Mouse (Mus musculus) megakaryocyte-erythroid progenitor cell, adult 5-6 weeks (primary cell): ENCODE results near the gene Fyco1. TPM values are rescaled to one million over a fixed set of nuclear protein-coding genes. Genes with fewer than 3 reads are reported as not detected.

Experiments used
- ATAC-seq: replicated peaks from 2 replicates; pipeline ENCODE4 v1.8.0; 2016; ENCODE audit warnings: mild to moderate bottlenecking, inconsistent platforms; ENCODE audit not compliant: severe bottlenecking, poor library complexity, low FRiP score, low TSS enrichment
- total RNA-seq, 2 experiments: library from RNA; stranded (forward) in 1 of 2; stranded (reverse) in 1 of 2; fragments of 200-1000, 215-1000 nt in 1 of 2; fragments of >200 nt in 1 of 2; fragmentation: Nextera tagmentation in 1 of 2; gene quantifications; 2 replicates each; pipeline ENCODE4 v1.2.3; 2014 to 2017

Fyco1 gene
- 12.8 and 25.2 TPM in 2 replicates for total RNA-seq (2014; fragmentation: Nextera tagmentation)
- total RNA-seq (2017): 11.9 TPM in 2 replicates

- ATAC-seq: peak; percentile 90
Measured at GRCm38 (mm10) chr9:123851713-123852448, at the start of gene Fyco1. Gene Fyco1 (minus strand): TSS chr9:123851899.

DNA sequence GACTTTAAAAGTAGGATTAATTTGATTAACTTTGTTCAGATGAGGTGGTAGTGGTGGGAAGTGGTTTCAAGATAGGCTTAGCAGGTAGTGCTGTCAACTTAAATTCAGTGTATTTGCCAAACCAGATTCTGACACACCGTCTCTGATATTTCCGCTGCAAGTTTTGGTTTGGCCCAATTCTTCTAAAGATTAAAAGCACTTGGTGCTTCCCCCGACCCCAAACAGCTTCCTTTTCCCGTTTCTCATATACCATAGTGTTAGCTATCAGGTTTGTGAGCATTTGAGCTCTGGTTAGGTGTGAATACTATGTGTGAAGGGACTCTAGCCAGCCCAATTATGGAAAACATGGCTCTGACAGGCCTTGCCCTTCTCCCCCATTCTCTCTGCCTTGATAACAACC is 20.4 kb upstream of the Fyco1 start:
- no peak for ATAC-seq

- ATAC-seq: no peak
Measured at GRCm38 (mm10) chr9:123869167-123869784, 17.6 kb upstream of the Fyco1 start.

GRCm38 (mm10) chr9:123863641-123864040 is 11.9 kb upstream of the Fyco1 start:
- no peak for ATAC-seq

GRCm38 (mm10) chr9:123862895-123863616 is 11.4 kb upstream of the Fyco1 start:
- no peak for ATAC-seq

- ATAC-seq: no peak
Measured at GRCm38 (mm10) chr9:123861929-123862328, 10.2 kb upstream of the Fyco1 start, which contains the start of gene Xcr1. Gene Xcr1 (minus strand): TSS chr9:123862029.

DNA sequence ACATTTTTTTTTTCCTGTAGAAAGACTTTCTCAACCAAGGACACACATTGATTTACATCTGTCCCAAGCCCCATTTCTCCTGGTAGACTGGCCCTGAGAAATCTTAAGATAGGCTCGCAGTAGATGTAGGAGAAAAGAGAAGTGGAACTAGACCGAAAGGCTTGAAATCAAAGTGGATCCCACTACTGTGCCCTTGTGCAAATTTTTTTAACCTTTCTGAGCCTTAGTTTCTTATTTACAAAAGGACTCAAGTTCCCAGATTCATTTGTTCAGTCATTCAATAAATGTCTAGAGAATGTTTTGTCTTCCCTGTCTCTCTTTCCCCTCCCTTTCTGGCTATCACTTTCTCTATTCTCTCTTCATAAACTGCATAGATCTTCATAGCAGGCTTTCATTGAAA is 5.1 kb upstream of the Fyco1 start:
- no peak for ATAC-seq

DNA sequence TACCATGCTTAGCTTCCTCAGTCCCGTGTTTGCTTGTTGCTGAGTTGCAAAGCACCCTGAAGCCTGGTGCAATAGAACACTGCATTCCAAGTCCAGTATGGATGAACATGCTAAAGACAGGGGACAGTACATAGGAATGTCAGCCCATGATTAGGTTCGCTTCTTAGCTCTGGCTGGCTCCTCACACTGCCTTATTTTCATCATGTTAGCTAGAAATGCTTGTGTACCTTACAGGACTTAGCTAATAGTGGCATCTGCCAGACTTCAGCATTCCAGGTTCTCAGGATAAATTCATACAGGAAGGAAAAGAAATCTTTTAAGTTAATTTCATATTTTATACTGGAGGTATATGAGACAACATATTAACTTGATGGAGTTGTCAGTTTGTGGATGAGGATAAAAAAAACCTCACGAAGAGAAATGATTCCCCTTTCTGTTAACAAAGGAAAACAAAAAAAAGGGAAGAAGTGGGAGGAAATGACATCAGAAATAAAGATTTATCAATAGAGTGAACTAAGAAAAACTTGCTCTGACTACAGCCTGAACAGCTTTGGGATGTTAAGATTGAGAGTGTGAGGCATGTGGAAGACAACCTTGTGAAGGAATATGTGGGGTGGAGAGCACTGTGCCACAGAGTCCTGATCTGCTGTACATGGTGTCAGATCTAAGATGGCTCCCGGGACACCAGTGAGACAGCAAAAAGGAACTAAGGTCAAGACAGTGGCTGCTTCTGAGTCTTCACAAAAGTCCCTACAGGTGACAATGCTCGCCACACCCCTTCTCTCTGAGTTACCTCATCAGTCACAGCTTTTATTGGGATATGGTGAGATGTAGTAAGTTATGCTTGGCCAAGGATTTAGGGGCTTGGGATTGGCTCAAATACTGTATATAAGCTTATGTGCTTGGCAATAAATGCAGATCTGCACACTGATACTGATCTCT is 1.0 kb upstream of the Fyco1 start:
- no peak for ATAC-seq

- ATAC-seq: peak; percentile 72
Measured at GRCm38 (mm10) chr9:123851062-123851712, 512 bp downstream of the Fyco1 start.

- ATAC-seq: peak; percentile 28
Measured at GRCm38 (mm10) chr9:123850705-123851061, 1.0 kb downstream of the Fyco1 start.

DNA sequence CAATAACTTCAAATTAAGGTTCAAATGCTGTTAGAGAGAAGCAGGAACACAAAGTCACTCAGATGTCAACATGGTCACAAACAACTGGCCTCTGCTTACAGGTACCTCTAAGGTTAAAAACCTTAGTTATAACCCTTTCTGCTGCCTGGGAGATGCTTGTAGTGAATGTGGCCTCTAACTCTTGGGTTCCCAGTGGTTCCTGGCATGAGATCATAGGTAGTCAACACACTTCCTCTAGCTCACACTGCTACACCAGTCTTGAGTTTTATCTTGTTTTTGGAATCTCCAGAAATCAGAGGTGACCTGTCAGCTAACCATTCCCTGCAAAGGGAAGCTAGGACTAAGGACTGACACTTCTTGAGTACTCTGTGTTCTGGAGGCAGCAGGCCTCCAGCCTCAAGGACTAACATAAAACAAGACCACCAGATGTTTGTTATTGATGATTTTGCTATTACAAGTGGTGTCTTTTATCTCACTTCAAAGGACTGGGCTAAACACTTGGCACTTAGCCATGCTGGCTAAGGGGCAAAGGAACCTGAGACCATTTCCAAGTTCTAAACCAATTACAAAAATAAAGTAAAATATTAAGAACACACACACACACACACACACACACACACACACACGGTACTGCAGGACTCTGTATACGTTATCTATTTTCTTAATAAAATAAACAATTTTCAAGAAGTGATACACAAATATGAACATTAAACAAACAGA is 1.6 kb downstream of the Fyco1 start:
- ATAC-seq: no peak

DNA sequence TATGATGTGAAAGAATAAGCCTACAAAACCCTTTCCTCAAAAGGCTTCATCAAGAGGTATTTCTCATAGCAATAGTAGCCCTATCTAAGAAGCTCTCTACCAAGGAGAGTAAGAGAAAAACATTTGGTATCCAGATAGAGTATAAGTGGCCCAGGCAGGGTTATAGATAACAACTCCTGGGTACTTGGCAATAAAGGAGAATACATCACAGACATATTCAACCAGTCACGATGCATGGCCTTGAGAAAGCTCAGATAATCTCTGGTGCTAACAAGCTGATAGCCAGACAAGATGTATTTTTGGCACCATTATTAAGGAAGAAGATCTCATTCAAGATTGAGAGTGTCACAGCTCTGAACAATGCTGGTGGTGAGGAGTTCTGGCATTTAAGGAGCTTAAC is 5.2 kb downstream of the Fyco1 start:
- peak; percentile 70 for ATAC-seq

DNA sequence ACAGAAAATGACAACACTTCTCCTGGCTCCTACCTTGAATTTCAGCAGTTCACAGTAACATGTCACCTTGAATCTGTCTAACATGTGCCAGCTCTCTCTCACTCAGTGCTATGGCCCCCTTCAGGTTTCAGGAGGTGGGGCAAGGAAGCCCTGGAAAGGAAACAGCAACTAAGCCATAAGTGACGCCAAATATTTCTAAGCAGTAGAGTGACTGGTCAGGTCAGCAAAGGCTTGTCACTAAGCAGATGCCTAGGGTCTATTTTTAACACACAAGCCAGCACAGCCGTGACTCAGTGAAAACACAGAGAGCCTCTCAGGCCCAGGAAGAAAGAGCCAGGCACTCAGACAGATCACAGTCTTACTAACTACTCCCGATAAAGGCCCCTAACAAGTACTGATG is 6.6 kb downstream of the Fyco1 start:
- peak; percentile 67 for ATAC-seq

- no peak for ATAC-seq
Measured at GRCm38 (mm10) chr9:123844468-123844867, 7.2 kb downstream of the Fyco1 start.

GRCm38 (mm10) chr9:123840243-123840642 is 11.5 kb downstream of the Fyco1 start:
- no peak for ATAC-seq

DNA sequence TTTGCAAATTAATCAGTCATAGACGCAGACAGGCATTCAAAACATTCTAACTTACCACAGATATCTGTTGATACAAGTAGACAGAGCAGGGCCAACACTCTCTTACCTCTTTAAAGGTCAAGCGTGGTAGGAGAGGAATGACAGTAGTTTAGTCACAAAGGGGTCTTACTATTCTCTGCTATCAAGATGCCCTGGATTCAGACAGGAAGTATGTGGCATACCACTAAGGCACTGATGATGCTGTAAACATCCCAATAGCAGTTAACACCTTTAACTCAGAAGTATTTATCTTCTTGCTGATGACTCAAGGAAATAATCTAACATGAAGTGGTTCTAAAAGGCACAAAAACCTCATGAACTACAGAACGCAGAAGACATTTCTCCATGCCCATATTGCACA is 15.8 kb downstream of the Fyco1 start:
- ATAC-seq: no peak

GRCm38 (mm10) chr9:123828916-123829315 is 22.8 kb downstream of the Fyco1 start:
- ATAC-seq: no peak

GRCm38 (mm10) chr9:123826631-123827030 is 25.1 kb downstream of the Fyco1 start:
- ATAC-seq: no peak
